Mouse (Mus musculus) 416B (cell line): ENCODE measurements at regions not wholly inside any gene's neighbourhood (a gene's known extent, or its start where the extent isn't known, plus 50 kb on each side); places are given as distances from the start of the nearest gene placed in this dataset.

Source experiments
- DNase-seq: peaks from one replicate; pipeline ENCODE4 v3.0.0; 2011; ENCODE audit warnings: low read depth

DNA sequence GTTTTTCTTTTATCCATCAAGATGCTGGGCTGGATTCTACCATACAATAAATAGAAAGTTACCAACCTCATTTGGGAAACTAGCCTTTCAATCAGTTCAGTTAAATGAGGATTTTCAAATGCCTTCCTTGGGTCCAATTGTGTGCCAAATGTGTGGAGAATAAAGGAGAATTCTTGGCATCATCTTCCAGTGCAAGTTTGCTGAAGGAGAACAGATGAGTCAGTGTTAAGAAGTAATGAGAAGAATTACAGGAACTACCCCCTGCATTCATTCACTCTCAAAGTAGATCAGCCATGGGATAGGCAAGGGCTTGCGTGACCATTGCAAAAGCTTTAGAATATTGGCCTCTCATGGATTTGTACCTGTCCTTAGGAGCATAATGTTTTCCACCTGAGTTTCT is 193.4 kb upstream of the Man1a start:
- DNase-seq: no peak

DNA sequence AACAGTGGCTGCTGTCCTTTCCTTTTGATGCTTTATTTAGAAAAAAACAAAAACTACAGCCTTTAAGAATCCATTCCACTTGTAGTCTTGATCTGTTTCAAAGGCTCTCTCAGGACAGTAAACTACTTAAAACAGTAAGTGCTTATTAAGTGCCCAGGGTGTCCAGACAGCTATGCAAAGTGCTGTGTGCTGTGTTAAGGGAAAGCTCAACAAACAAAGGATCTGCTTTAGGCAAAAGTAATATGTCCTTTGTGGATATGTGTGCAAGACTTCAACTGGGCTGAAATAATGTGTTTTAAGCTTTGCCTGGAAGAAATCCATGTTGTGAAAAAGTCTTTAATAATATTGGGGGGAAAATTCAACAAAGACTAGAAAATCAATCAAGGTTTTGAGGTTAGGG is 192.9 kb upstream of the Man1a start:
- no peak for DNase-seq

- DNase-seq: no peak
Measured at GRCm38 (mm10) chr10:54266656-54267055, 190.2 kb upstream of the Man1a start.

DNA sequence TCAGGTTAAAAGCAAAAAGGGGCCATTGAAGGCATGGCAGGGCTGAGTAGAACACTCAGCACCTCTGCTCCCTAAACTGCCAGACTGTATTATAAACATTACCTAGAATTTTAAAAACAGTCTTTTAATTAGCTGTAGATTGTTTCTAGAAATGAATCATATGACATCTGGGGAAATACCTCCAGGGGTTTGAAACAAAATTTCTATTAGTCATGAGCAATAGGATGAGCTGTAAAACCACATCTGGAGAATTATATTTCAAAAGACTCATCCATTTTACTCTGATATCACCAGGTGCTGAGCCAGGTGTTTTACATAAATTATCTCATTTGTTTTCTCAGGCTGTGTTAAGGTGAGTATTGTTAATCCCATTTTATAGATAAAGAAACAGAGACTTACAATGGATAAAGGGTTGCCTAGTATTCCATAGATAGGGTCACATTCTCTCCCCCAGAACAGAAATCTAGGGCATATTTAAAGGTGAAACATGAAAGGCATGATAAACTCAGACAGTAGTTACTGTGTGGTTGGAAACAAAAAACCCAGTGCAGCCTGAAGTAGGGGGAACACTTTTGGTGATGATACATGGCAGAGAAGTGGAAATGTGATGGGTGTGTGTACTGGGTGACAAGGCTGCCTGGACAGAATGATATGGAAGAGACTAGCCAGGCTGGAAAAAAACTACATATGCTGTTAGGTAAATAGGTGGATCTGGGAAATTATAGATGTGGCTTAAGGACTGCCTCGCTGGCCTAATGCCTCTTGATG is 178.6 kb upstream of the Man1a start:
- DNase-seq: no peak

- DNase-seq: no peak
Measured at GRCm38 (mm10) chr10:54244995-54245394, 168.6 kb upstream of the Man1a start.

DNA sequence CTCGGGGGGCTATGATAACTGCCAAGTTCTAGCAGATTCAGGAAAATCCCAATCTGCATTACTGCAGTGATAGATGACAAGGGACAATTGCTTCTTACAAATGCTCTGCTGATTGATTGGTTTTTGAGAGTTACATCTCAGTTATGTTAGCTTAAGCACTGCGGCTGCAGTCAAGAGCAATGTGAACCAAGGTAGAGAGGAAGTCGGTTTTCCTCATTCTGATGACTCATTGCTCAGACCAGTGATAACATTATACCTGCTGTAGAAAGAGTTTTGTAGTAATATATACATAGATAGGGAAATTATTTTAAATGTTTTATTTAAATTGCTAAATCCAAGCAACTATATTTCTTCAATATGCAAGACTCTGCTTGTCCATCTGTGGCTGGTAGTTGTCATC is 126.0 kb upstream of the Man1a start:
- DNase-seq: peak; percentile 53

GRCm38 (mm10) chr10:54201727-54202126 is 125.3 kb upstream of the Man1a start:
- DNase-seq: no peak

DNA sequence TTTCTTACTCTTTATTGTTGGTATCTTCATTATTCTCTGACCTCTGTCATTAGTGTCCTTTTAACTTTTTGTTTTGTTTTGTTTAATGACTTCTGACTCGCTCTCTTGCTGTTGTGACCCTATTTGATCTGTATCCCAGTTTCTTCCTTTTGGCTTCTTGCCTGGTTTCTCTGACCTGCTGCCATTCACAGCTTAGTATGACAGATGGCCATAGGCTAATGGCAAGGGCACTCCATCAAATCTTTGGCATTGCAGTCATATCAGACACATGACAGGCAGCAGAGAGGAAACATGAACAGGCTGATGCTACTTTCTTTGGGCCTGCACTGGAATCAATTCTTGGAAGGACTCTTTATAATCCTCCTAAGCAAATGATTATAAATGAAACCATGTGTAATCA is 106.3 kb upstream of the Man1a start:
- DNase-seq: no peak

GRCm38 (mm10) chr10:54169320-54169719 is 92.9 kb upstream of the Man1a start:
- DNase-seq: no peak

- no peak for DNase-seq
Measured at GRCm38 (mm10) chr10:54161091-54161742, 84.8 kb upstream of the Man1a start.

- peak; percentile 11 for DNase-seq
Measured at GRCm38 (mm10) chr10:54153928-54154327, 77.5 kb upstream of the Man1a start.

DNA sequence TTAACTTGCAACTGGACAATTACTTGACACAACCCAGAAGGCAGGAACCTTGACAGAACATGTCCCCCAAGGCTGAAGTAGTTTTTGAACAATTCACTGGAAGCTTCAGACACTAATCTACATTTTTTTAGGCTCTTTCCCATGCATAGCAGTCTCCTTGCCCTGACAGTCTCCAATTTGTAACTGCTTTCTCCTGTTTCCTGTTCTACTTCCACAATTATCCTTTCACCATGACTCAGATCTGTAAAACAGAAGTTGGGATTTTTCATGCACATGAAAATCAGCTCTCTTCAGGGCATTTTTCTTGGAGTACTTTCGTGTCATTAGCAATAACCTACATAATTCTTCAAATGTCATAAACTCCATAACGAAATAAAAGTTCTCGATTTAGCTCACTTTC is 56.2 kb upstream of the Man1a start:
- no peak for DNase-seq
